13 mouse cellular contexts compared by ENCODE assay signal in genomic region chr3:20111913-20112312, GRCm38 (mm10).
"Had no signal": no experiment of that assay in that cellular context is flagged by ENCODE, and none has a peak within 500 bp of the region (broad histone marks: within the 10 kb centered on the region; RNA-seq: fewer than 3 reads in every experiment).

No protein-coding gene starts in this region.

- H3K4me1 ChIP-seq: midbrain, embryonic 10.5 days; midbrain, embryonic 13.5 days; neural tube, embryonic 12.5 days; stomach, embryonic 15.5 days had no signal

- H3K9ac ChIP-seq: liver, embryonic 14.5 days; lung, embryonic 14.5 days; midbrain, embryonic 13.5 days; neural tube, embryonic 12.5 days; stomach, embryonic 15.5 days had no signal

- H3K27ac ChIP-seq: liver, embryonic 14.5 days; midbrain, embryonic 10.5 days; midbrain, embryonic 13.5 days; neural tube, embryonic 12.5 days; stomach, embryonic 15.5 days; stomach, postnatal 0 days had no signal

- H3K27me3 ChIP-seq: midbrain, embryonic 13.5 days; neural tube, embryonic 12.5 days; stomach, embryonic 15.5 days had no signal

- DNase-seq: lung, adult 18-20 months; lung, embryonic 14.5 days; lung, postnatal 10 days; lung, postnatal 4 days; thymus, adult 2 months; thymus, postnatal 25 days; thymus, postnatal 4 days had no signal

- H3K4me3 ChIP-seq: midbrain, embryonic 10.5 days; midbrain, embryonic 13.5 days; neural tube, embryonic 12.5 days; stomach, embryonic 15.5 days had no signal

- H3K9me3 ChIP-seq: midbrain, embryonic 10.5 days; midbrain, embryonic 13.5 days; neural tube, embryonic 12.5 days; stomach, embryonic 15.5 days had no signal
